Mouse (Mus musculus): ENCODE data around the gene Stk10.

GRCm38 (mm10) chr11:32547391-32547947 is 14.4 kb downstream of the Stk10 start:
- TF ChIP-seq CTCF (IDR thresholded peaks at IDR 0.05; ENCODE audit: extremely low read depth, insufficient read depth, low read length) (no peak), POLR2A (IDR thresholded peaks at IDR 0.05; ENCODE audit: extremely low read depth, insufficient read depth, low read length) (no peak)
